Mouse (Mus musculus): ENCODE measurements around the gene Cops7b.
"Not testable (repeated sequence)": the region's sequence is repeated elsewhere in the genome, so short reads cannot be mapped to it uniquely, and the experiment has no call there.

Gene Cops7b

DNA sequence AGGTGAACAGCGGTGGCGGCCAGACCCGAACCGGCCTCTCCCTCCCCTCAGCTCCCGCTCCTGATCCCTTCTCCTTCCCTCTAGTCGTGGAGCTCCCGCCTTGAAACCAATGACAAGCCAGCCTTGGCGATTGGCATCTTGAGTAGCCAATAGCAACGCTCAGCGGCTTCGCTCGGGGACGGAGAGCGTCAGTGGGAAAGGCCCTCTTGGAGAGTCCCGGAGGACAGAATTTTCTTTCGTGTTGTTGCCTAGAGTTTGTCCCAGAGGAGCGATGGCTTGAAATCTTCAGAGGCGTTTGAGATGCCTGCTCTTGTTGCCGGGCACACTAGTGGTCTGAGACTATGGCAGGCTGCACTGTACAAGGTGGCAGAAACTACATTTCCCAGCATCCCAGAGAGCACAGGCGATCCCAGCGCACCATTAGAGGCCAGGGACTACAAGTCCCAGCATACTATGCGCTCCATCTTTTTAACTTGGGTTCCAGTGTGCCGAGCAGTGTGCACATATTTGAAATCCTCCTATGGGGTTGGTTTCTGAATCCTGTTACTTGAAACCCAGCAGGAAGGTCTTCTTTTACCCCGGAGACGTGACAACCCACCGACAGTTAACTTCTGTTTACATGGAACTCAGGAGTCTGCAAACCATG, at the start of gene Cops7b, which contains the start of gene Pde6d:
TSS of gene Cops7b (plus strand) at position 454 of the 646 bp plus-strand sequence.
TSS of gene Pde6d (minus strand) at position 179 of the 646 bp plus-strand sequence.
- DNase-seq (ENCODE audit: low spot score), result peak; percentile 92

DNA sequence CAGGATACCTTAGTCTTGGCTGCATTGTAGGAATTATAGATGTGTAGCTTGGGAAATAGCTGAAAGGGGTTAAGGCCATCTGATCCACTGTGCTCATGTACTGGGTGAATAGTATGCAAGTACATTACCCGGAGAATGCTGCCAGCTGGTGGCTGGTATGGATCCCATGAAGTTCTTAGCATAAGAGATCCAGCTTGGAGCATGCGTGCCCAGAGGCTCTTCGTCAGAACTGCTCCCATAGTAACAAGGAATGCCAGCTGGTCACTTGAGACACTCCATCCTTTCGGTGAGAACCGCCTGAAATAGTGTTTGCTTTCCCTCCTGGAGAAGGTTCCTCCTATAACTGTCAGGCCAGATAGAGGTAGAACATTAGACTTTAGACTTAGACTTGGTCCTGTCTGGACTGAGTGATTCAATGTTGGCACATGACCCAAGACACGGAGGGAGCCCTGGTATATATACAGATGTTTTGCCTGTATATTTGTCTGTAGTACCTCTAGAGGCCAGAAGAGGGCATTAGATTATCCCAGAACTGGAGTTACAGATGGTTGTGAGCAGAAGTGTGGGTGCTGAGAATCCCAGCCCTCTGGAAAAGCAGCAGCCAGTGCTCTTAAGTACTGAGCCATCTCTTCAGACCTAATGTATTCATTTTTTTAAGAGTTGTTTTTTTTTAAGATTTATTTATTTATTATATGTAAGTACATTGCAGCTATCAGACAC, 49.1 kb upstream of the Cops7b start:
- no peak for DNase-seq (ENCODE audit: low spot score)

GRCm38 (mm10) chr1:86538383-86538782, 44.3 kb upstream of the Cops7b start:
- no peak for DNase-seq (ENCODE audit: low spot score)

DNA sequence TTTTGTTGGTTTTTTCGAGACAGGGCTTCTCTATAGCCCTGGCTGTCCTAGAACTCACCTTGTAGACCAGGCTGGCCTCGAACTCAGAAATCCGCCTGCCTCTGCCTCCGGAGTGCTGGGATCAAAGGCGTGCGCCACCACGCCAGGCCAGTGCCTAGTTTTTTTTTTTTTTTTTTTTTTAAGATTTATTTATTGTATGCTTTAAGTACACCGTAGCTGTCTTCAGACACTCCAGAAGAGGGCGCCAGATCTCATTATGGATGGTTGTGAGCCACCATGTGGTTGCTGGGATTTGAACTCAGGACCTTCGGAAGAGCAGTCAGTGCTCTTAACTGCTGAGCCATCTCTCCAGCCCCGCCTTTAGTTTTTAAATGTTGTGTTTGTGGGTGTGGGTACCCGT, 43.1 kb upstream of the Cops7b start:
- not testable (repeated sequence) for DNase-seq (ENCODE audit: low spot score)

GRCm38 (mm10) chr1:86542584-86542983, 40.1 kb upstream of the Cops7b start:
- no peak for DNase-seq (ENCODE audit: low spot score)

DNA sequence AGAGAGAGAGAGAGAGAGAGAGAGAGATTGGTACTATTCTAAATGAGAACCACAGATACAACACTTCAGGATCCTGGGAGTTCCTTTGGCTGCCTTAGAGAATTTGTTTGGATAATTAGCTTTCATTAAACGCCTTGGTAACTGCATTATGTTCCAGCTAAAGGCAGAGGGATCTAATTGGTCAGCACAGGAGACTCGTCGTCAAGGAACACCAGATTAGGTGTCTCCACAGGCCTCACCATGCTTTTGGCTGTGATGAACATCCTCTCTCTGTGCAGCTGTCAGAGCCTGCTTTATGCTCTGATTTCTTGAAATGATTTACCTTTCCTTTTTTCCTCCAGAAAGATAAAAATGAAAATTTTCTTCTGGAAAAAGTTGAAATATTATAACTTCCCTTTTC, 35.9 kb upstream of the Cops7b start:
- DNase-seq (ENCODE audit: low spot score), result no peak

DNA sequence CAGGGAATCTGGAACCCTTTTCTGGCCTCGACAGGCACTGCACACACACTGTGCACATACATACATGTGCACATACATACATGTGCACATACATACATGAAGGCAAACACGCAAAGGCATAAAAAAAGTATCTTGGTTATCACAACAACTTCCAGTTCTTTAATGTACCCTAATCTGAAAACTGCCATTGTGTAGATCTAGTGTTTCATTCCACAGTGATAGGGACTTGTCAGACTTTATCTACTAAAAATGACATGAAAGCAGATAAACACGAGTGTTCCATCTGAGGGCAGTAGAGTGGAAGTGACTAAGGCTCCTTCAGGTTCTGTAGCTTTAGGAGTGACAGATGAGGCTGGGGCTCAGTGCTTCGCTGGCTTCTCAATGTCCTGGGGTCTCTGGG, 31.4 kb upstream of the Cops7b start:
- DNase-seq (ENCODE audit: low spot score), result no peak

DNA sequence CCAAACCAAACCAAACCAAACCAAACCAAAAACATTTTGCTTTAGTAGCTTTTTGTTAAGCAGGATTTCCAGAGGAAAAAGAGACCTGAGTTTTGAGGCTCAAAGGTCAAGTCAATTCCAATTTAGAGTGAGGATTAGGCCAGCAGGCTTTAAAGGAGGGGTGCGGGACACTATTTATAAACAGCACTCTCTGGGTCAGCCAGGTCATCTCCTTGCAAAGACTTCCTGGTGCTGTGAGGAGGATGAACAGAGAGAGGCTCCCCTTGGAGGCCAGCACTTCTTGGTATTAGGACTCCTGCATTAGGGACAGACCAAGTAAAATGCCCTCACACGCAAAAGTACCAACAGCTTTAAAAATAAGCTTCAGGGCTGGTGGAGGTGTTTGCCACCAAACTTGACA, 30.8 kb upstream of the Cops7b start:
- no peak for DNase-seq (ENCODE audit: low spot score)

DNA sequence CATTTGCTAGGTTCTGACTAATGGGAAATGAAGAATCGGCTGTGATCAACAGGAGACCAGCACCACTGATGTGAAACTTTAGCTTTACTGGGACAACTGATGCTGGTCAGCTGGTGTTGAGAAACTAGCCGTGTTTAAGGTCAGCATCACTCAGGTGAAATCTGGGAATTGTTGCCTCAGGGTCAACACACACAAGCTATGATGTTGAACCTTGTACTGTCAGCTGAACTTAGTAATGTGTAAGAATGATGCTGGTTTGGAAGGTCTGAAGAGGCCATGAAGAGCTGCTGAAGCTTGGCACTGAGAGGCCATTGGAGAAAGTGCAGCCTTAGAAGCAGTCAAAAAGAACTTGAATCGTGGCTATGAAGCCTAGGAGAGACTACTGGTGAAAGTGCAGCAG, 27.0 kb upstream of the Cops7b start:
- DNase-seq (ENCODE audit: low spot score), result no peak

GRCm38 (mm10) chr1:86557872-86558271, 24.8 kb upstream of the Cops7b start:
- DNase-seq (ENCODE audit: low spot score), result no peak

GRCm38 (mm10) chr1:86559232-86559631, 23.5 kb upstream of the Cops7b start:
- no peak for DNase-seq (ENCODE audit: low spot score)

- DNase-seq (ENCODE audit: low spot score), result no peak
Observed at GRCm38 (mm10) chr1:86562663-86563062, 20.0 kb upstream of the Cops7b start.

GRCm38 (mm10) chr1:86568409-86568808, 14.3 kb upstream of the Cops7b start:
- no peak for DNase-seq (ENCODE audit: low spot score)

DNA sequence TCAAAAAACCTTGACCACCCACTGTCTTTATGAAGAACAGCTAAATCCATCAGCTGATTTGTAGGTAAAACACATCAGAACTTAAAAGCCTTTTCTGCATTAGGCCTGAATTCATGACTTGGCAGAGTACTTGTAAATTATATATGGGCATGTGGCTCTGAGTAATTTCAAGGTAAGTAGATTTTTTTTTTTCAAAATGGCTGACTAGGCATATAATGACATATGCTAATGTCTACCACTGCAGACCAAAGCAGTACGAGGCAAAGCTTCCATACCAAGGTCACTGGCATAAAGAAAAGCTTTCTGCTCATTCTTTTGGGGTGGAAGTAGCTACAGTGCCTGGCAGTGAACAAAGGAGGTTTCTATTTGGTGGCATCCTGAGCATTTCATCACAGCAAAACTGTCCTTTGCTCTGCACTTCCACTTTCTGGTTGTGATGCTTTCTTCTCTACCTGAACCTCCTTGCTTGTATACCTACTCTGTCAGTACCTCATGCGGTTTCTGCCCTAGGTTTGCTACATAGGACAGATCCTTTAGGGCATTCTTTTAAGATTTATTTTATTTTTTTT, 13.3 kb upstream of the Cops7b start:
- DNase-seq (ENCODE audit: low spot score), result no peak

DNA sequence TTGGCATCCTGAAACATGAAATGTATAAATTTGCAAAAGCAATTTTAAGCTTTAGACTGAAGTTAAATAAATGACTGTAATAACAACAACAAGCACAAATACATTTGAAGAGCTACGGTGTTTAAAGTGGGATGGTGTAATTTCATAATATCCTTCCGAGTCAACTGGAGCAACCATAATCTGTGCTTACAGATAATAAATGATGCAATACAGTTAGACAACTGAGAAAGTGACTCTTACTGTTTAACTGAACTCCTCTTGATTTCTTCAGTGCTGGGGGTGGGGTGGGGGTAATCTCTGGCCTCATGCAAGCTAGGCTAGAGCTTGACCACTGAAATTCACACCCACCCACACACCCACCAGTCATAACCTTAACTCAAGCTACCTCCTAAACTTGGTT, 11.3 kb upstream of the Cops7b start:
- no peak for DNase-seq (ENCODE audit: low spot score)

DNA sequence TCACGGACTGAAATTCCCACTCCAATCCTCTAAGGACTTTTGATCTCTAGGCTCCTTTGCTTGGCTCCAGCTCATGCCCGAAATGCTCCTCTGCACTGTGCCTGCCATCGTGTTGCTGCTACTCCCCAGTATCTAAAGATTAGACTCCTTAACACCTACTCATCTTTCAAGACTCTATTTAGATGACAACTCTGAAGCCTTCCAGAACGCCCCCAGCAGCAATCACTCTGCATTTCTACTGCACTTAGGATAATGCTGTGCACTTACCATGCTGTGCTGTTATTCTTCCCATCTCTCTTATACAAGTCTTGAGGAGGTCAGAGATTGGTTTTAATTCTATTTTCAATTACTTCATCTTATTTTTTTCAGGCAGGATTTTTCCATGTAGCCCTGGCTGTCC, 10.8 kb upstream of the Cops7b start:
- no peak for DNase-seq (ENCODE audit: low spot score)

- DNase-seq (ENCODE audit: low spot score), result no peak
Observed at GRCm38 (mm10) chr1:86580426-86580825, 2.3 kb upstream of the Cops7b start.

DNA sequence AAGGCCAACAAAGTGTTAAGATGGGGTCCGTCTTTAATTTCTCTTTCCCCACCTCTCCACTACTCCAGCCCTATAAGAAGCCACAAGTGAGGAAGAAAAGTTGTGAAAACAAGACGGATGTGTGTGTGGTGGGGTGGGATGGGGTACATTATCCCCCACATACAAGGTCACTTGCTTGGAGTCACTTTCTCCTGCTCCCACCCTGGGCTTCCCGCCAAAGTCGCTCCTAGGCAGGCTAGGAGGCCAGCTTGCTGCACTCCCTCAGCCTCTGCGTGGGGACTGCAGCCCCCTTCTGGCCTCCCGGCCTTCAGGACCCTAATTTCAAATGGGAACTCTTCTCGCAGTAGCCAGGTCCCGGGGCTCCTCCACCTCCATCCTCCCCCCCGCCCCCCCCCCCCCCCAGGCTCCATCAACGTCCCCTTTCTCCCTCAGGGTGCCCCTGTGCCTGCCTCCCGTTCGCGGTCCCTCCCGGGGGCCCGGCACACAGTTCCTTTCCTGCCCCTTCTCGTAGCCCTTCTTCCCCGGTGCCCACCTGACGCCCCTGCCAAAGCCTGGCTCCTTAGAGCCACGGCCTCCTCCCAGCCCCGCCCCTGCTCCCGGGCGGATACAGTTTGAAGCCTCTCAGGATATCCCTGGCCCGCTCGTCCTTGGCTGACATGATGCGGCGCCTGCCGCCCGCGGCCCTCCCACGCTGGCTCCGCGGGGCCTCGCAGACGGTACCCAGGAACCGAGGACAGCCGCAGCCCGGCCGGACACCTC, 833 bp upstream of the Cops7b start:
- DNase-seq (ENCODE audit: low spot score), result peak; percentile 10

DNA sequence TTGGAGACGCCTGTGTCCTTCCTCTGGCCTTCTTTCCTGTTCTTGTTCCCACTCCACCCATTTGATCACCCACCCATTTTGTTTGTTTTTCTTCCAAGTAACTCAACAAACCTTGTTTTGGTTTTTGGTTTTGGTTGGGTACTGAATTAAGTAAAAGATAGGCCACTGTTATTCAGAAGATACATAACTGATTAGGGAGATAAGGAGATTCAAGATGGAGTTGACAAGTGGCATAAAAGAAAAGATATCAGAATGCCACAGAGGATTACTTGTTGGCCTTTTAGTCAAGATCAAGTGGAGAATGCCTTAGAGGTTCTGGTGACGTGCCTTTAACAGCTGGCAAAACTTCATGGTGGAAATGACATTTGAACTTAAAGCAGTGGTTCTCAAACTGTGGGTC, 1.0 kb downstream of the Cops7b start:
- DNase-seq (ENCODE audit: low spot score), result no peak

DNA sequence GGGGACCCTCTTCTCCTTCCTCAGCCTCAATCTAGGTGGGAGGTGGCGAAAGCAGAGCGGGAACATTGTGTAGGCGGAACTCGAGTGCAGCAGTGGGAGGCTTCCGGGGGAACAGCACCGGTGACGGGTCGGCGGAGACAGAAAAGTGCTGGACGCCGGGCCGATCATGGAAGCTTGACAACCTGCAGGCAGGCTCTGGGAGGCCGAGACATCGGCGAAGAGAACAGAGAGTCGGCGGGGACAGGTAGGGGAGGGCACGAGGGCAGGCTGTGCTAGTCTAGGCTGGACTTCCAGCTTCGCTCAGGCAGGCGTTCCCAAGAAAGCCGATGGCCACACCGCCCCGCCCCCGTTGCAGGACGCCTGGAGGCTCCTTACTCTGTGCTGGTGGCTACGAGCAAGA, 4.3 kb downstream of the Cops7b start:
- DNase-seq (ENCODE audit: low spot score), result peak; percentile 80

DNA sequence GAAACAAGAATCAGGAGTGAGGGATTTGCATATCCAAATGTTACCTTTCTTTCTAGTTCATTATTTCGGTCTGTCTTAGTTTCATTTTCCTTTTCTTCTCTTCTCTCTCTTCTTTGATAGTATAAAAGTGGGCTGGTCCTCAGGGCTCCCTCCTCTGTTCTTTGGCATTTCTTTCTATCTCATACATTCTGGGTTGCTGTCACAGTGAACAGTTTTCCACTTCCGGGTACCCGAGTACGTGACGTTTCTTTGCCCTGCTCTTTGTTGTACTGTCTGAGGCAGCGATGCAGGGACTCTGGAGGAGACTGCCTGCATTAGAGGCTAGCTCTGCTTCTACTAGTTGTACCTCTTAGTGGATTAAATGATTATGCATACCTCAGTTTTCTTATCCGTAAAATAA, 11.8 kb downstream of the Cops7b start:
- DNase-seq (ENCODE audit: low spot score), result no peak

GRCm38 (mm10) chr1:86595315-86595714, 12.6 kb downstream of the Cops7b start:
- no peak for DNase-seq (ENCODE audit: low spot score)

DNA sequence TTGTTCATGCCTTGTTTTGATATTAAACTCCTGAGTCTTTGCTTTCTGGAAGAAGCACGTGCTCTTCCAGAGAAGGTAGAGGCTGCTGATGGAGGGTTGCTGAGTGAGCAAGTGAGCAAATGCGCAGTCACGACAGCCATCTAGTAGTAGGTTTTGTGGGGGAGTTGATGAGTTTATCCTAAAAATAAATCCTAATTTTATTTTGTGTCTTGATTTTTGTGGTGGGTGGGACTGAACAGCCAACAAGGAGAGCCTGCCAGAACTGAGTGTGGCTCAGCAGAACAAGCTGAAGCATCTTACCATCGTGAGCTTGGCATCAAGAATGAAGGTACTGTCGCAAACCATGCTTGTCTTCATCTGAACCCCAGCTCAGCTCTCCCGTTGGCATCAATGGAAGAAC, 13.8 kb downstream of the Cops7b start:
- no peak for DNase-seq (ENCODE audit: low spot score)

Measured in urinary bladder, postnatal 25 days (tissue).